Mouse (Mus musculus): ENCODE results near the gene Rrp1.

GRCm38 (mm10) chr10:78383567-78383966 lies 29.3 kb downstream of the Rrp1 start:
- TF ChIP-seq CTCF (IDR thresholded peaks at IDR 0.05): no peak
- TF ChIP-seq EP300 (IDR thresholded peaks at IDR 0.05): no peak
